Mouse (Mus musculus): Measurements from ENCODE around the gene Lgals2. TPM values are rescaled to one million over a fixed set of nuclear protein-coding genes. Genes with fewer than 3 reads are reported as not detected.
A peak's percentile ranks its signal among the peaks of the same experiment; 100 is the strongest.

Gene Lgals2
- total RNA-seq, 2 experiments from 2014 or later: 0.53 TPM; not detected in 1

DNA sequence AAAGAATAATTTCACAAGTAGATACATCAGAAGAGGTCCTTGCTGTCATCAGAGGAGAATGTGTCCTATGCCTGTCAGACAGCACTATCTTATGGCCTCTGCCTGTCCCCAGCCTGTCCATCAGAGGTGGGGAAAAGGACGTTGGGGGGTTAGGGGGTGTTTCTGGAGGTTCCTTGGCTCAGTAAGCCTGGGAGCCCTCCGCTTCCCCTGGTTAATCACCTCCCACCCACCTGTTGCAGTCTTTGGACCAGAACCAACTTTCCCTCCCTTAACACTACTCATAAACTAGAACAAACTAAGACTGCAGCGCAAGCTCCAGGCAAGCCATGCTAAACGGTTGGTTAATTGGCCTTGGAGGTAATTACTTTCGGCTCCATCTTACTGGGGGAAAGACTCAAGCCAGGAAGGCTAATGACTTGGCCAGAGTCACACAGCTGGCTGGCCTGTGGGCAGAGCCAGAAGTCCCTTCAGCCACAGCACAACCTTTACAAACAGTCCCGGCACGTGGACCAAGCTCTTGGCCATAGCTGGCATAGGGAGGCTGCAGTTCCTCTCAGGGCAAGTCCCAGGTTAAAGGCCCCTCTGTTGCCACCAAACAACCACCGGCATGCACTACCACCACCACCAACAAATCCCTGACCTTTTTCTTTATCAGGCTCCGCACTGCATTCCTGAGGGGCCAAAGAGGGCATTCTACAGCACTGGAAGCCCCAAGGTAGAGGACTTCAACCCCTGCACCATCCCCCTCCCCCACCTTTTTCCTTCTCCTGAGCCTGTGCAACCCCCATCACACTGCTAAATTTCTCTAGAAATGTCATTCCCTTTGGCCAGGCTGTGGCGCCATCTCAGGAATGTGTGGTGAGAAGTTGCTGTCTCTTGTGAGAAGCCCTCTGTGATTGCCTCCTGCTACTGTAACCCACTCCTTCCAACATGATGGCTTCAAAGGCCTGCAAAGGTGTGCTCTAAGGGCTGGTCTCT lies 24.3 kb downstream of the Lgals2 start:
- intact Hi-C loops (cut with DNase I): loop anchor here (1.0 kb wide), 1 partner anchor 17 kb away; no protein-coding TSS in a partner anchor
- no peak for DNase-seq

DNA sequence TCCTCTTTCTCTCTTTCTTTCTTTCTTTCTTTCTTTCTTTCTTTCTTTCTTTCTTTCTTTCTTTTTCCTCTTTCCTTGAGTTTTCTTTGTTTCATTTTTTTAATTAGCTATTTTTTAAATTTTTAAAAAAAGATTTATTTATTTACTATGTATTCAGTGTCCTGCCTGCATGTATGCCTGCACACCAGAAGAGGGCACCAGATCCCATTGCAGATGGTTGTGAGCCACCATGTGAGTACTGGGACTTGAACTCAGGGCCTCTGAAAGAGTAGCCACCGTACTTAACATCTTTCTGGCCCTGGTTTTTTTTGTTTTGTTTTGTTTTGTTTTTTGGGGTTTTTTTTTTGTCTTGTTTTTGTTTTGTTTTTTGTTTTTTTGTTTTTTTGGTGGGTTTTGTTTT lies 25.7 kb downstream of the Lgals2 start:
- no peak for DNase-seq
- intact Hi-C loops (cut with DNase I): no loop called here

DNA sequence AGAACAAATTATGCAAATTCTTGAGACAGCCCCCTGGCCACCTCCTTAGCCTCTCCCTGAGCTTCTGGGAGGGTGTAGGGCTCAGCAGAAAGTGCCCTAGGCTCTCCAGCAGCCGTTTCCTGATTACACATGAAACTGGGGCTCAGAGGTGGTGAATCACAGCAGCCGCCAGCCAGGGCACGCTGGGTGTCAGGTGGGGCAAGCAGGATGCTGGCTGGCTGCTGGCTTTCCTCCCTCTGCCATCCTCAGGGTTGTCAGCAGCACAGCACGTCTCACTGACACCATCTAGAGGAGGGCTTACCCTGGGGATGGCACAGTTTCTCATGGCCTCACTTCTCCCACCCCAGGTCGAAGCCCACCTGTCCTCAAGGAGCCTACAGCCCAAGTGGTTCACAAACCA lies 27.0 kb downstream of the Lgals2 start:
- intact Hi-C loops (cut with DNase I): no loop called here

DNA sequence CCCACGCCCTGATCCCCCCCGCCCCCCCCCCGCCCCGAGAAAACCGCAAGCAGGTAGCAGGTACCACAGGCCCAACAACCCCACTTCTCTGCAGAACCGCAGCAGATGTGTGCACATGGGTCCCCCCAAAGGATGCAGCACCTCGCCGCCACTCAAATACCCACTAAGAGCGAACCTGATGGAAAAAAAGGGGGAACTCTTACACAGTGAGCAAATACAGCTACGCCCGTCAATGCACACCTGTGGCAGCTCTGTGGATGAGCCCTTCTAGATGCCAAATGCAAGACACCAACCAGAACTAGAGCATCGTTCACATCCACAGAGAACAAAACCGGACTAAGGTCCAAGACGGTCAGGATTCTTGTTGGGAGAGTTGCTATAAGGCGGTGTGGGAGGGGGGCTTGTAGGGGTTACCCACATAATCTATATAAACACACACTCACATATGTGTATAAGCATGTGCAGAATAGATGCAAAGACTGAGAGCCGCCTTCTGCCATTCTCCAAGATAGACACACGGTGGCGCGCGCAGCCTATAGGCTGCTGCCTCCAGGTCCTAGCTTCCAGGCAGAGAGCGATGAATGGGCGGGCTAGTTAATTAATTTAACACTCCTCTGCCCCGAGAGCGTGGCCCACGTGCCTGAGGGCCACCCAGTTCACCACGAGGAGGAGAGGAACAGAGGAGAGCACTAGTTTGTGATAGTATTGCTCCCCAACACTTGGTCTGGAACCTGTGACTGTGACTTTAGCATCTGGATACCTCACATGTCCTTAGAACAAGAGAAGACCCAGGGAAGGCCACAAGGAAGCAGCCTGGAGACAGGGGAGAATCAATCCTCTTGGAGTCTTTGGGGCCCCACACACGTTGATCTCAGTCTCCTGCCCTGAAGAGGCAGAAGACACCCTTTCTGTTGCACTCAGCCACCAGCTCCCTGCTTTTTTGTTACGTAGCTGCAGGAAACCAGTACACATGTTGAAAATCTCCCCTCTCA lies 28.8 kb downstream of the Lgals2 start:
- peak; percentile 83 for DNase-seq
- intact Hi-C loops (cut with DNase I): loop anchor here (1.0 kb wide), 3 partner anchors 20 to 44 kb away; no protein-coding TSS in a partner anchor

More for the DNA sequence above, 27.0 kb downstream of the Lgals2 start:
- no peak for DNase-seq

DNA sequence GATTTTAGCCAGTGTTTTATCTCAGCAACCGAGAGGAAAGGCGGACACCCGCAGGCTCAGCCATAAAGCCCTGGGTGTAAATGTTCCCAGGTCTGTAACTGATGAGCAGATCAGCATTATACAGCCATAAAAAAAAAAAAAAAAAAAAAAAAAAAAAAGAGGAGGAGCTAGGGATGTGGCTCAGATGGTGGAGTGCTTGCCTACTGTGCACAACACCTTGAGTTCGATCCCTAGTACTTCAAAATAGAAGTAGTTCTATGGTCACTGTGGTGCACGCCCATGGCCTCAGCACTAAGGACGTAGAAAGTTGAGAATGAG lies 39.3 kb downstream of the Lgals2 start:
- no peak for DNase-seq
- intact Hi-C loops (cut with DNase I): loop anchor here (5.0 kb wide), 1 partner anchor 36 kb away; no protein-coding TSS in a partner anchor

DNA sequence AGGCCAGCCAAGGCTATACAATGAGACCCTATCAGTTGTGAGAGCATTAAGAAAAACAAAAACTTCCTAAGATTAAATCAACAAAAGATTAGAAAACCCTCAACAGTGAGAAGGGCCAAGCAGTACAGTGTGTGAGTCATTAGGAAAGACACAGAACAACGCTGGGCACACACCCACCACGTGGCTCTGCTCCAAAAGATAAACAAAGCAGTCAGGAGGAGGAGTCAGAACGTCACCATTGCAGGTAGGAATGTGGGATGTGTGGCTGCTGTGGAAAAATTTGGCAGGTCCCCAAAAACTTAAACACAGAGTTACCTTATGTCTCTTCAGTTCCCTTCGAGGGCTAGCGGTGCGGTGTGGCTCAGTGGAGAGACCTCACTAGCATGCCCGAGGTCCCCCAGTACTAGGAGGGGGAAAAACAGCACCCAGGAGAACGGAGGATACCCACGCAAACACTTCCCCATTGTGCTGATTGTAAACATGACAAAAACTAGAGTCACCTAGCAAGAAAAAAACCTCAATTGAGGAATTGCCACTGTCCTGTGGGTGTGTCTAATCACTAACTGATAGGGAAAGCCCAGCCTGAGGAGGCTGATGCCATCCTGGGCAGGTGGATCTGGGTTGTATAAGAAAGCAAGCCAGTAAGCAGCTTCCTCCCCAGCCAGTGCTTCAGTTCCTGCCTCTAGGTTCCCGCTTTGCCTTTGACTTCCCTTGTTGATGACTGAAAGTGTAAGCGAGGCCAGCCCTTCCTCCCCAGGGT lies 39.8 kb downstream of the Lgals2 start:
- intact Hi-C loops (cut with DNase I): loop anchor here (5.0 kb wide), 1 partner anchor 37 kb away; no protein-coding TSS in a partner anchor
- DNase-seq: no peak

DNA sequence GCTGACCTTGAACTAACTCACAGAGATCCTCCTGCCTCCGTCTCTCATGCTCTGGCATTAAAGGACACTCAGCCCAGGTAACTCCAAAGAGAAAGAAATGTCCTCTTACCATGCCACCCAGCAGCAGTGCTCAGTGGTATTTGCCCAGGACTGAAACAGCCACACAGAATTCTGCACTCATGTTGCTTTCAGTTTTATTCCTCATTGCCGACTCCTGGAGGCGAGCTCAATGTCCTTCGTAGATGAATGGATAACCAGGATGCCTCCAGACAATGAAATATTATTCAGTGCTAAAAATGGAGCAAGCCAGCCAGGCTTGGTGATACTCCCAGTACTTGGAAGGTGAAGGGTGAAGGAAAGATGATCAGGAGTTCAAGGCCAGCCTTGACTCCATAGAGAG lies 41.7 kb downstream of the Lgals2 start:
- intact Hi-C loops (cut with DNase I): no loop called here
- no peak for DNase-seq

DNA sequence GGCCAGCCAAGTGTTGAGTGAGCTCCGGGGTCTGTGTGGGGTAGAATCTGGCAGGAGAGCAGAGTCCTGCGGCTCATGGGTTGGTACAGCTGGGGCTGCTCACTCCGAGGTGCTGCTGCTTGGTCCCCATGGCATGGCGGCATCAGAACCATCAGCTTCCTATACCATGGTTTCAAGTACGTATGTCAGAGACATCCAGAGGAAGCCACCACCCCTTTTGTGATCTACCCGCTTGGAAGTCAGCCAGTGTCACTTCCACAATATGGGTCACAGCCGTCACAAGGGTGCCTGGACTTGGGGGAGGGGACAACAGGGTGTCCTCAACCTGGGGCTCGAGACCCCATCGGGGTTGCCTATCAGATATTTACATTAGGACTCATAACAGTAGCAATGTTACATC lies 45.2 kb downstream of the Lgals2 start:
- no peak for DNase-seq
- intact Hi-C loops (cut with DNase I): no loop called here

DNA sequence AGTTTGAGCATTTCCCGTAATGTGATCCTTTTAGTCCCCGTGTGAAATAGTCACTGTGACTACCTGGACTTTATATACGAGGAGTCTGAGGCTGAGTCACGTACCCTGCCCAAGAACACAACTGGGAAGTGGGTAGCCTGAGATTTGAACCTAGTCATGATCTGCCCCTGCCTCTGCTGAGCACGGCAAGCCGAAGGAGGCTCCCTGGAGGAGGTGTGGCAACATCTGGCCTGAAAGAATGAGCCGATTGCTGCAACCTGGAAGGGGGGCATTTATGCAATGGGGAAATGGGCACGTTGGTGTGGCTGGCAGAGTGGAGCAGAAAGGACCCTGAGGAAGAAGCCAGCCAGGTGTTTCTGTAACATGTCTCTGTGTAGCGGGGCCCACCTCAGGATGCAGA lies 45.6 kb downstream of the Lgals2 start:
- intact Hi-C loops (cut with DNase I): no loop called here
- no peak for DNase-seq

DNA sequence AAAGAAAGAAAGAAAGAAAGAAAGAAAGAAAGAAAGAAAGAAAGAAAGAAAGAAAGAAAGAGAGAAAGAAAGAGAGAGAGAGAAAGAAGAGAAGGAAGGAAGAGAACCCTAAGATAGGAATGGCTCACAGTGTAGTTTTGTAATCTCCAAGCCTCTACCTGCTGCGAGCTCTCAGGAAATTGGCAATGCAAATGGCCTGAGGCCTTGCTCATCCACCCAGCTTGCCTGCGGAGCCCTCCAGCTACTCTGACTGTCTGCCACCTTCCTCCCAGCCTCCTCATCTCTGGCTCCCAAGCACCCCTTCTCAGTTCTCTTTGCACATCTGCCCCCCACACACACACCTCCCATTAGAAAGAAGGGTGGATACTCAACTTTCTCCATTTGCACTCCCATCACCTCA lies 46.3 kb downstream of the Lgals2 start:
- intact Hi-C loops (cut with DNase I): no loop called here
- no peak for DNase-seq

DNA sequence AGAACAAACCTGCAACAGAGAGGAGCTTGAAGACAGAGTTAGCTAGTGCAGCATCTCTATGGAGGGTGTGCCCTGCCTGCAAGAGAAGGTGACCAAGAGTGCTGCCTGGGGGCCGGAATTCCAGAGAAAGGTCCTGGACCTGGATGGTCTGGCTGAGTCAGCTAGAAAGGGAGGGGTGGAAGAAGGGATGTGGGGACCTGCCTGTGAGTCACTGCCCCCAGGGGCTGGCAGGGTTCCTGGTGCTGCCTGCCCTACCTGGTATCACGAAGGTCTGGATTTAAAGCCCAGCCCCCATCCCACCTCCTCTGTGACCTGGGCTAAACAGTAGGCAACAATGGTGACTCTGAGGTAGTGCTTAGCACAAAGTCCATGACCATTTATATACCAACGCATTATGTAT lies 48.2 kb downstream of the Lgals2 start:
- intact Hi-C loops (cut with DNase I): no loop called here
- no peak for DNase-seq

DNA sequence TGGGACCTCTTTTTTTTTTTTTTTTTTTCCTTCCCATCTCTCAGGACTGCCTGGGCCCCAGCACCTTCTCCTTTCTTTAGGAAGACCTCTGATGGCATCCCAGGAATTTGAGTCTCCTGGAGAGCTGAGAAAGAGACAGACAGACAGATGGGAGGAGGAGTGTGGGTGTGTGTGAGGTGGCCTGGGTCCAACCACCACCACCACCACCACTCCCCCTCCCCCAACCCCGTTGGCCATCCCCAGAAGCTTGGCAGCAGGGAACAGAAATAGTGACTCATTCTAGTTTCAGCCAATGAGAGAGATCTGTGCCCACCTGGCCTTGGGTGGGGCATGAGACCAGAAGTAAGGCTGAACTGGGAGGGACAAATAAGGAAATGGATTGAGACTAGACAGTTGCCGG lies 48.7 kb downstream of the Lgals2 start:
- DNase-seq: no peak

DNA sequence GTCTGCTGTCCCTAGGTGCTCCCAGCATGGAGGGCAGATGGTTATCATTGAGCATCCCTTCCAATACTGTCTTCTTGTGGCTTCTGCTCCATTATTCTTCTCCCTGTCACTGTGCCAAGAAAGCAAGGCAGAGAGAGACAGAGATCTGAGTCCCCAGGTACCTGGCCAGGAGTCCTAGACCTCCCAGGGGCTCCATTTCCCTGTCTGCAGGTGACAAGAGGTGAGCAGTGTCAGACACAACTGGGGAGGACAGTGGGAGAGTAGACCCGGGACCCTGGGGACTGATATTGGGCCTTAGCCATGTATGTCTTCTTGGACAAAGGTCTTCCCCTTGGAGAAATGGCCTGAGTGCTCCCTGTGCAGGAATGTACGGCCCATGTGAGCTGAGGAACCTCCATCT lies 50.0 kb downstream of the Lgals2 start:
- intact Hi-C loops (cut with DNase I): no loop called here

More for the DNA sequence above, 48.7 kb downstream of the Lgals2 start:
- intact Hi-C loops (cut with DNase I): no loop called here

DNA sequence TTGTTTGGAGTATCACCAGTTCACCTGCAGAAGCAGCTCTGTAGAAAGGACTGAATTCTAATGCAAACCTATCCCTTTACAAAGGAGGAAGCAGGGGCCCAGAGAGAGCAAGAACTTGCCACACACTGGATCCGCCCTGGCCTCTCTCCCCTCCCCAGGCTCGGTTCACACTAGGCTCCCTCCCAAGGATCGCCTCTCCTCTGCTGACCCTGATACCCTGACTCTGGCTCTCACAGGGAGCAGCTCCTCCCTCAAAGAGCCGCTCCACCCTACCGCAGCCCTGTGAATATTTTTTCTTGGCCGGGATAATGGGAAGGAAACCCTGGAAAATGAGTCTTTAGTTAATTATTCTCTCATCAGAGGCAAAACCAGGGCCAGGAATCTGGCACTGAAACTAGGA lies 51.0 kb downstream of the Lgals2 start:
- no peak for DNase-seq
- intact Hi-C loops (cut with DNase I): no loop called here

More for the DNA sequence above, 50.0 kb downstream of the Lgals2 start:
- DNase-seq: no peak

DNA sequence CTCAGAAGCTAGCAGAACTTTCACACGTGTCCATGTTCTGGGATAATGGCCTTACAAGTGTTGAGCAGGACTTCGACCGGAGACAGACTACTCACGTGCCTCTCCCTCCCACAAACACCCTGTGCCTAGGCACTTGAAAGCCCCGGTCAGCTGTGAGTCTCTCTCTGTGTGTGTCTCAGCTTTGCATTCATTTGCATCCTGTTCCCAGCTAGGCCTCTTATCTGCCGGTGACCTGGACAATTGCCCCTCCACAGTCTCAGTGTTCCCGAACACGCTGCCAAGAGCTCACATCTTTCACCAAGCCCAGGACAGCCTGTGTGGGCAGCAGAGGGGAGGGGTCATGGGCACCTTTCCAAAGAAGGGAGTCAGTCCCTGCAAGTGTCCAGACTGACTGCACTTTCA lies 51.8 kb downstream of the Lgals2 start:
- intact Hi-C loops (cut with DNase I): no loop called here
- peak; percentile 64 to 73 for DNase-seq

DNA sequence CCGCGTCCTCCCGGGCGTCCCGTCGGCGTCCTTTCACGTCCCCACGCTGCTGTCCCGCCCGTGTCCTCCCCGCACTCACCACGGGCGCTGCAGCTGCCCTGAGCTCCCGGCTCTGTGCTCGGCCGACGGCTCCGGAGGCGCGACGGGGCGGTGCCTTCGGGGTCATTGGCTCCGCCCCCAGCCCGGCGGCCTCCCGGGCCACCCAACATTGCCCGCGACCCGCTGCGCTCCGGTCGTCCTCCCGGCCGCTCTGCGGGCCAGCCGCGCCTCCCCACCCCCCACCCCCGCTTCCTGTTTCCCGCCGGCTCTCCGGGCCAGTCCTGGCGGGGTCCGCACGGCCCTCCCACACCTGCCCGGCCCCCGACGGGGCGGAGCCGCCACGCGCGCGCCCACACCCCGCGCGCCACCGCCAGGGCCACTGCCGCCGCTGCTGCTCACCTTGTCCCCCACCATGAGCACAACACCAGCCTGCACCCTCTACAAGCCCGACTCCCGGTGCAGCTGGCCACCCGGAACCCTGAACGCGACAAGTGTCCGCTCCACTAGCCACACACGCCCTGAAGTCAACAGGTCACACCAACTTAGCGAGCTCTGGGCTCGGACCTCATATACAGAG lies 52.4 kb downstream of the Lgals2 start, which contains the start of gene Card10:
Card10 (minus strand) TSS at position 267 of the 616 bp plus-strand sequence.
- DNase-seq: peak; percentile 76 to 84
- intact Hi-C loops (cut with DNase I): no loop called here

DNA sequence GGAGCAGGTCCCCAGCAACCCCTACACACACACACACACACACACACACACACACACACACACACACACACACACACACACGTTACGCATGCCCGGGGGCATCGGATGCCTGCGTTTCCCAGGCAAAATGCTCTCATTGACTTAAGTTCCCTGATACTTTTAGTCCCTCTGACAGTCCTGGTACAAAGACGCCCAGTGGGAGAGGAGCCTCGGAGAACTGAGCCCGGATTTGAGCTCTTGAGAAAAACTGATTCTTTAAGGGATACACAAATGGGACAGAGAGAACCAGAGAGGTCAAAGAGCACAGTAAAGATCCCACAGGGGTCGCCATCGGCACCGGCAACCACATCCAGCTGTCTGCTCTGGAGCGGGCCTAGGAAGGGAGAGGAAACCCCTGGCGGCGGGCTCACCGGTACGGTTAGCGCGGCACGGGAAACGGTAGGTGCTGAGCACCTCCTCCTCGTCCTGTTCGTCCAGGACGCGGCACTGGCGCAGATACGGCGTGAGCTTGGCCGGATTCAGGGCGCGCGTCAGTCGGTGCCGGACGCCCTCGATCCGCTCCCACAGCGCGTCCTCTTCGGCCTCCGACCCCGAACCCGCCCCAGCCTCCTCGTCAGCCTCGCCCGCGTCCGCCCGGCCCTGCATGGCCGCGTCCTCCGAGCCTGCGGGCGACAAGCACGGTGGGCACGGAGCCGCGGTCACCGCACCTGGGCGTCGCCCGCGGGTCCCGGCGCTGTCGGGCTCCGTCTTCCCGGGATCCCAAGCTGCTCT lies 53.2 kb downstream of the Lgals2 start:
- intact Hi-C loops (cut with DNase I): no loop called here
- peak; percentile 57 to 59 for DNase-seq

DNA sequence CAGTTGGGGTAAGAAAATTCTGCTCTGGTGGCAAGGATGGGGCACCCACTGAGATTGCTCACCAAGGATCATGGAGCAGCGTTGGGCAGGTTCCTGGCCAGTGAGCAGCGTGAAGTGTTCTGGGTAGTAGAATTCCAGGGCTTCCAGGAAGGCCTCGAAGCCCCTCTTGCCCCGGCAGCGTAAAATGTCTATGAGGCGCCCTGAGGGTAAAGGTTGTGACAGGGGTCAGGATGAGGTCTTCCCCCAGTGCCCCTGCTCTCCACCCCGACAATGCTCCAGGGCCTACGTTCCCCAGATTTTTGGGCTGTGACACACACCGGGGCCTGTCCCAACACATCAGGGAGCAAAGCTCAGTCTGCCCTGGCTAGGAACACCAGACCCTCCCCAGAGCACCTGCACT lies 53.8 kb downstream of the Lgals2 start:
- intact Hi-C loops (cut with DNase I): no loop called here
- no peak for DNase-seq

All from heart, postnatal 14 days (tissue).